Mouse (Mus musculus): ENCODE measurements at regions not wholly inside any gene's neighbourhood (a gene's known extent, or its start where the extent isn't known, plus 50 kb on each side); places are given as distances from the start of the nearest gene placed in this dataset.

GRCm38 (mm10) chr12:106477731-106478130, 467.7 kb downstream of the Vrk1 start:
- Histone ChIP-seq H3K4me1 (replicated peaks; ENCODE audit: control insufficient read depth, insufficient read depth, low read length) (no peaks in the 10 kb centered on the region), H3K9me3 (ENCODE audit: control insufficient read depth, low read length) (no peaks in the 10 kb centered on the region), H3K9ac (ENCODE audit: low read length) (no peak overlapping the region), H3K27ac (ENCODE audit: low read length) (no peak overlapping the region), H3K4me3 (ENCODE audit: low read length) (no peak overlapping the region), H3K36me3 (ENCODE audit: control insufficient read depth, insufficient read depth, low read length) (no peaks in the 10 kb centered on the region), H3K4me2 (ENCODE audit: low read depth, low read length) (no peak overlapping the region), H3K27me3 (ENCODE audit: control insufficient read depth, insufficient read depth, low read depth, low read length) (peaks cover 66% of the 10 kb centered on the region)
- WGBS: 35% methylated on average over 4 of the region's 4 CpGs
- no peak for ATAC-seq (ENCODE audit: low read depth)

GRCm38 (mm10) chr12:106478381-106478781, 468.4 kb downstream of the Vrk1 start:
- Histone ChIP-seq H3K4me3 (ENCODE audit: low read length) (0 out of 2 replicates have a peak overlapping the region, but pooled peaks have one; percentile 10), H3K9ac (ENCODE audit: low read length) (no peak overlapping the region), H3K4me2 (ENCODE audit: low read depth, low read length) (no peak overlapping the region), H3K36me3 (ENCODE audit: control insufficient read depth, insufficient read depth, low read length) (no peaks in the 10 kb centered on the region), H3K4me1 (replicated peaks; ENCODE audit: control insufficient read depth, insufficient read depth, low read length) (no peaks in the 10 kb centered on the region), H3K9me3 (ENCODE audit: control insufficient read depth, low read length) (no peaks in the 10 kb centered on the region), H3K27me3 (ENCODE audit: control insufficient read depth, insufficient read depth, low read depth, low read length) (peaks cover 66% of the 10 kb centered on the region), H3K27ac (ENCODE audit: low read length) (no peak overlapping the region)
- WGBS: 2% methylated on average over 18 of the region's 18 CpGs
- ATAC-seq (ENCODE audit: low read depth): no peak

DNA sequence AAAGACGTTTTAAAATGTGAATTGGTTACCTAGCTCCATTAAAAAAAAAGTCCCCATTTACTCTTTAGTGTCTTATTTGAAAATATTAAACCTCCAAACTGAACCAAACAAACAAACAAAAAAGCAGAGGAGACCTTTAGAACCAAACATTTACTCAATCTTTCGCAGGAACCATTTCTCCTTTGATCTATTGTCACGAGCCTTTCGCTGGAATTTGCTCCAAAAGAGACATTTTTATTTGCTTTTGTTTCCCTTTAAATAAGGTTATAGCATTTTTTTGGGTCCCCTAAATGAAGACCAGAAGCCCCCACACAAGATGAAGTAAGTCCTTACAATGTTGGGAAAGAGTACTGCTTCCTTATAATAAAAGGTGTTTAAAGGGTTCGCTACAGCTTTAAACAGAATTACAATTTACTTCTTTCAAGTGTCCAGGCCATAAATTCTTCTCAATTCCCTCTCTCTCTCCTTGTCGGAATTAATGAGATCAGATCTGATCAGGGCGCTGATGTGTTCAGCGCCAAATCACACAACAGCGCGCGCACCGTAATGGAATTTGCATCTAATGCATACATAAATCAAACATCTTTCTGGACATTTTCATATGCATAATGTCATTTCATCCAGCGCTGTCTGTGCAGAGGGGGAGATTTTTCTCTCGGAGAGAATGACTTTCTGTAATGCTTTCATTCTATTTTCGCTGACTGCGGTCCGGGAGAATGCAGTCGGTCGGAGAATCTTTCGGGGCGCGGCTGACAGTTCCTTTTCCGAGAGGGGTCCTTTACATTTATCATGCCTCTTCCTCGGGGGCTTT, 469.2 kb downstream of the Vrk1 start:
- H3K9ac ChIP-seq (ENCODE audit: low read length): no peak overlapping the region
- no peaks in the 10 kb centered on the region for H3K36me3 ChIP-seq (ENCODE audit: control insufficient read depth, insufficient read depth, low read length)
- peak overlapping the region; percentile 0; the same call in 1 of the 2 replicates for H3K4me2 ChIP-seq (ENCODE audit: low read depth, low read length)
- no peaks in the 10 kb centered on the region for H3K4me1 ChIP-seq (replicated peaks; ENCODE audit: control insufficient read depth, insufficient read depth, low read length)
- H3K4me3 ChIP-seq (ENCODE audit: low read length): peak overlapping the region; percentile 0; the same call in 1 of the 2 replicates
- WGBS: 1% methylated on average over 24 of the region's 24 CpGs
- H3K27me3 ChIP-seq (ENCODE audit: control insufficient read depth, insufficient read depth, low read depth, low read length): peaks cover 65% of the 10 kb centered on the region
- no peaks in the 10 kb centered on the region for H3K9me3 ChIP-seq (ENCODE audit: control insufficient read depth, low read length)
- no peak for ATAC-seq (ENCODE audit: low read depth)
- no peak overlapping the region for H3K27ac ChIP-seq (ENCODE audit: low read length)

GRCm38 (mm10) chr12:106479878-106480194, 469.8 kb downstream of the Vrk1 start:
- peak overlapping the region; percentile 0; the same call in 1 of the 2 replicates for H3K4me3 ChIP-seq (ENCODE audit: low read length)
- no peaks in the 10 kb centered on the region for H3K4me1 ChIP-seq (replicated peaks; ENCODE audit: control insufficient read depth, insufficient read depth, low read length)
- no peak for ATAC-seq (ENCODE audit: low read depth)
- no peaks in the 10 kb centered on the region for H3K36me3 ChIP-seq (ENCODE audit: control insufficient read depth, insufficient read depth, low read length)
- H3K9ac ChIP-seq (ENCODE audit: low read length): no peak overlapping the region
- peak overlapping the region; percentile 0; the same call in 1 of the 2 replicates for H3K4me2 ChIP-seq (ENCODE audit: low read depth, low read length)
- no peaks in the 10 kb centered on the region for H3K9me3 ChIP-seq (ENCODE audit: control insufficient read depth, low read length)
- H3K27ac ChIP-seq (ENCODE audit: low read length): no peak overlapping the region
- peaks cover 59% of the 10 kb centered on the region for H3K27me3 ChIP-seq (ENCODE audit: control insufficient read depth, insufficient read depth, low read depth, low read length)
- 12% methylated on average over 6 of the region's 6 CpGs for WGBS

DNA sequence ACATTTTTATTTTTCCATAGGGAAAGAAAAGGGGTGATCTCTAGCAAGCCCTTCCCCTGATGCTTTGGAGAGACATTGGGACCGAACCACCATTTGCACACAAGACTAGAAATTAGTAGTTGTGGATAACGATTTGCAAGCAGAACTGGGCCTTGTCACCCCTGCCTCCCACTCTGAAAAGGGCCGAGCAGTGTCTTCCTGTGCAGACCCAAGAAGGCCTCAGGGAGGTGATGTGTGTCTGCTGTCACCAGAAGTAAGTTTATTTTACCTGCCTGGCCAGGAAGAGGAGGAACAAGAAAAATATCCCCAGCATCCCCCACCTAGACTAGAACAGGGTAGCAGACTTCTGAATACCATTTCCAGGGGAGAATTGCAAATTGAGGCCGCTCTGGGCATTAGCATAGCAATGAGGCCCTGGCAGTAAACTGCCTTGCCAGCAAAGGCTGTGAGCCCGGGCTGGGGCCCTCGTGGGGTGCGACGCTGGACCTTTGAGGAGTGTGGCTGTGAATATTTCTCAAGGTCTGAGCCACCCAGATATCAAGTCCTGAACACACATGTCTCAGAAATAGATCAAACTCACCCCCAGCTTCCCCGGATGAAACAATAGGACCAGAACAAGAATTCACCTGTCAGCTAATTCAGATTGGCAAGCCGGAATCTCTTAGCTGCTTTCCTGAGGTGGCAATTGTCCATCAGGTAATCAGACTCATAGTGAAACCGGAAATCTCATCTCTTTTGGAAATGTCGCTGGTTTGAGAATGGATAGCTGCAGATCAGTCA, 470.4 kb downstream of the Vrk1 start:
- Histone ChIP-seq H3K9me3 (ENCODE audit: control insufficient read depth, low read length) (no peaks in the 10 kb centered on the region), H3K27me3 (ENCODE audit: control insufficient read depth, insufficient read depth, low read depth, low read length) (peaks cover 54% of the 10 kb centered on the region), H3K36me3 (ENCODE audit: control insufficient read depth, insufficient read depth, low read length) (no peaks in the 10 kb centered on the region), H3K27ac (ENCODE audit: low read length) (no peak overlapping the region), H3K4me3 (ENCODE audit: low read length) (no peak overlapping the region), H3K9ac (ENCODE audit: low read length) (no peak overlapping the region), H3K4me1 (replicated peaks; ENCODE audit: control insufficient read depth, insufficient read depth, low read length) (no peaks in the 10 kb centered on the region), H3K4me2 (ENCODE audit: low read depth, low read length) (no peak overlapping the region)
- 48% methylated on average over 12 of the region's 12 CpGs for WGBS
- no peak for ATAC-seq (ENCODE audit: low read depth)

DNA sequence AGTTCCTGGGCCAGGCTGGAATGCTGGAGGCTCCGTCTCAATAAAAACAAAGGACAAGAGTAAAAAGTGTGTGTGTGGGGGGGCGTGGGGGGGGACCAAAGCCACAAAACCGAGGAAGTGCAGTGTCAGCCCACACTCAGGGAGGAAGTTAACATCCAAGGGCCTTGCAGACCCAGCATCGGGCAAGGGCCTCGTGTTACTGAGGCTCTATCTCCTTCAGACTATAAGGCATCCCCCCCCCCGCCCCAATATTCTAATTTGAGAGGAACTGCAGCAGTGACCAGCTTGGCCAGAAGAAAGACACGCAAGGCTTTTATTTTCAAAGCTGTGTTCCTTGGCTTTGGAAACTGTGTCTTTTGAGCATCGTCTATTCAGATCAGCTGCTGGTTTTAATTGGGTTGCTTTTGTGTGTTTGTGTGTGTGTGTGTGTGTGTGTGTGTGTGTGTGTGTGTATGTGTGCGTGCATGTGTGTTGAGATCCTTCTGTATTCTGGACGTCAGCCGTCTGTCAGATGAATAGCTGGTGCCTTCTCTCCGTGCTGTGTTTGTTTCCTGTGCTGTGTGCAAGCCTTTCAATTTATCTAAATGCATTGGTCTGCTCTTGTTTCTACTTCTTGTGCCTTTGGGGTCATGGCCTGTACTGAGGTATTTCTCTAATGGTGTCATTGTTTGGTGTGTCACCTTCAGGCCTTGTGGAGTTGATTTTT, 491.7 kb downstream of the Vrk1 start:
- WGBS: 45% methylated on average over 12 of the region's 12 CpGs

GRCm38 (mm10) chr12:106504285-106504684, 494.3 kb downstream of the Vrk1 start:
- Histone ChIP-seq H3K4me3 (ENCODE audit: low read length) (no peak overlapping the region), H3K27me3 (ENCODE audit: control insufficient read depth, insufficient read depth, low read depth, low read length) (no peaks in the 10 kb centered on the region), H3K4me2 (ENCODE audit: low read depth, low read length) (no peak overlapping the region), H3K36me3 (ENCODE audit: control insufficient read depth, insufficient read depth, low read length) (no peaks in the 10 kb centered on the region), H3K27ac (ENCODE audit: low read length) (no peak overlapping the region), H3K9ac (ENCODE audit: low read length) (no peak overlapping the region), H3K9me3 (ENCODE audit: control insufficient read depth, low read length) (no peaks in the 10 kb centered on the region), H3K4me1 (replicated peaks; ENCODE audit: control insufficient read depth, insufficient read depth, low read length) (no peaks in the 10 kb centered on the region)
- 87% methylated on average over 8 of the region's 8 CpGs for WGBS
- ATAC-seq (ENCODE audit: low read depth): no peak

More for the DNA sequence above, 491.7 kb downstream of the Vrk1 start:
- Histone ChIP-seq H3K9ac (ENCODE audit: low read length) (no peak overlapping the region), H3K4me1 (replicated peaks; ENCODE audit: control insufficient read depth, insufficient read depth, low read length) (no peaks in the 10 kb centered on the region), H3K27ac (ENCODE audit: low read length) (no peak overlapping the region), H3K27me3 (ENCODE audit: control insufficient read depth, insufficient read depth, low read depth, low read length) (no peaks in the 10 kb centered on the region), H3K4me3 (ENCODE audit: low read length) (no peak overlapping the region), H3K9me3 (ENCODE audit: control insufficient read depth, low read length) (no peaks in the 10 kb centered on the region), H3K4me2 (ENCODE audit: low read depth, low read length) (no peak overlapping the region), H3K36me3 (ENCODE audit: control insufficient read depth, insufficient read depth, low read length) (no peaks in the 10 kb centered on the region)
- no peak for ATAC-seq (ENCODE audit: low read depth)

- Histone ChIP-seq H3K9me3 (ENCODE audit: control insufficient read depth, low read length) (no peaks in the 10 kb centered on the region), H3K4me3 (ENCODE audit: low read length) (no peak overlapping the region), H3K9ac (ENCODE audit: low read length) (no peak overlapping the region), H3K4me2 (ENCODE audit: low read depth, low read length) (no peak overlapping the region), H3K27me3 (ENCODE audit: control insufficient read depth, insufficient read depth, low read depth, low read length) (no peaks in the 10 kb centered on the region), H3K36me3 (ENCODE audit: control insufficient read depth, insufficient read depth, low read length) (no peaks in the 10 kb centered on the region), H3K4me1 (replicated peaks; ENCODE audit: control insufficient read depth, insufficient read depth, low read length) (no peaks in the 10 kb centered on the region), H3K27ac (ENCODE audit: low read length) (no peak overlapping the region)
- no peak for ATAC-seq (ENCODE audit: low read depth)
- 57% methylated on average over 11 of the region's 11 CpGs for WGBS
These were observed 504.0 kb downstream of the Vrk1 start for GRCm38 (mm10) chr12:106514057-106514456.

DNA sequence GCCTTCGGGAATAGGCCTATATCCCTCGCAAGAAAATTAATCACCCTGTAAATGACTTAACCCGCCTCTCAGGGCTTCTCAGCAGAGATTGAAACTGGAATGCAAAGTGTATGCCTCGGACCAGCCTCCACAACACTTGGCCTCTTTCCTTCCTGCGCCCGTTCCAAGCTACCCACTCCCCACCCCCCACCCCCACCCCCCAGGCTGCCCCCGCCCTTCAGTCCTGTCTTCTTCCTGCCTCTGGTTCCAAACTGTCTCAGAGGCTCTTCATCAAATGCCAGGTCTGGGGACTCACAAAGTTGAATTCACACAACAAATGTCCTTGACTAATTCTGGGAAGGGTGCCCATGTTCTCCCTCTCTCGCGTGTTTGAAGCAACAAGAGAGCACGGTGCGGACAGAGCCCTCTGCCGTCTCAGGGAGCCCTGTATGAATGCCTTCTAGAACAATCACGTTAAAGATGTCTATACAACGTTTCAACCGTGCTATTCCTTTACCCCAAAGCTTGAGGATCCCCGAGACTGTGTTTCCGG, 505.3 kb downstream of the Vrk1 start:
- H3K4me2 ChIP-seq (ENCODE audit: low read depth, low read length): no peak overlapping the region
- no peak for ATAC-seq (ENCODE audit: low read depth)
- no peaks in the 10 kb centered on the region for H3K9me3 ChIP-seq (ENCODE audit: control insufficient read depth, low read length)
- H3K27me3 ChIP-seq (ENCODE audit: control insufficient read depth, insufficient read depth, low read depth, low read length): no peaks in the 10 kb centered on the region
- 46% methylated on average over 17 of the region's 17 CpGs for WGBS
- H3K4me1 ChIP-seq (replicated peaks; ENCODE audit: control insufficient read depth, insufficient read depth, low read length): no peaks in the 10 kb centered on the region
- H3K36me3 ChIP-seq (ENCODE audit: control insufficient read depth, insufficient read depth, low read length): no peaks in the 10 kb centered on the region
- H3K9ac ChIP-seq (ENCODE audit: low read length): no peak overlapping the region
- H3K4me3 ChIP-seq (ENCODE audit: low read length): no peak overlapping the region
- H3K27ac ChIP-seq (ENCODE audit: low read length): no peak overlapping the region

Measured in lung, embryonic 16.5 days (tissue).